Mouse (Mus musculus): ENCODE data around the gene Xxylt1. TPM values are rescaled to one million over a fixed set of nuclear protein-coding genes. Genes with fewer than 3 reads are reported as not detected.

Xxylt1 gene
- total and polyA plus RNA-seq, 3 experiments: 4.0 to 7.4 (median 5.6) TPM

DNA sequence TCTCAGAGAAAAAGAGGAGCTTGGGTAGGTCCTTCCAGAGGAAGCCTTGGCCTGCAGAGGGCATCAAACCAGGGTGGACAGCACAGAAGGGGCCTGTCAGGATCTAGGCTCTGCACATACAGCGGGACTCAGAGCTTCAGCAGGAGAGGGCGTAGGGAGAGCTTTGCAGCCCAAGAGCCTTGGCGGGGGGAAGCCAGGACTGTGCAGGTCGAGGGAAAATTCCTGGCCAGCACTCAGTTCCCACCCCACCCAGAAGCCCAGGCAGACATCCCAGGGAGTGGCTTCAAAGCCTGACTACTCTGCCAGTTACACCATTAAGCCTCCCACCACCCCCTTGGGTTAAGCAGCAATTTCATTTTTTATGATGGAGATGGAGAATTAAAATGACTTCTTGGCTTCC is 148.4 kb downstream of the Xxylt1 start:
- no peaks in the 10 kb centered on the region for H3K36me3 ChIP-seq (replicated peaks)
- ATAC-seq (ENCODE audit: extremely low read depth, insufficient number of reproducible peaks, low FRiP score, poor library complexity, severe bottlenecking) (no peak), DNase-seq (ENCODE audit: low spot score) (no peak)
- peaks cover 3% of the 10 kb centered on the region for H3K27me3 ChIP-seq (ENCODE audit: insufficient read depth, low read length)
- no peak overlapping the region for H3K4me3 ChIP-seq (ENCODE audit: low read depth, low read length)
- no peaks in the 10 kb centered on the region for H3K9me3 ChIP-seq (replicated peaks)
- no peaks in the 10 kb centered on the region; the same call in 1 of the 2 replicates for H3K4me1 ChIP-seq (ENCODE audit: insufficient read depth, low read depth, low read length)
- TF ChIP-seq POLR2AphosphoS5 (IDR thresholded peaks at IDR 0.05; ENCODE audit: insufficient replicate concordance, low read depth, low read length) (no peak), GATA1 (IDR thresholded peaks at IDR 0.05; ENCODE audit: borderline replicate concordance, low read length) (no peak), TAL1 (conservative IDR thresholded peaks at IDR 0.05; ENCODE audit: low read depth, low read length) (no peak), GATA2 (IDR thresholded peaks at IDR 0.05; ENCODE audit: borderline replicate concordance, low read depth, low read length) (no peak), CTCF (IDR thresholded peaks at IDR 0.05; ENCODE audit: low read depth, low read length) (no peak)

DNA sequence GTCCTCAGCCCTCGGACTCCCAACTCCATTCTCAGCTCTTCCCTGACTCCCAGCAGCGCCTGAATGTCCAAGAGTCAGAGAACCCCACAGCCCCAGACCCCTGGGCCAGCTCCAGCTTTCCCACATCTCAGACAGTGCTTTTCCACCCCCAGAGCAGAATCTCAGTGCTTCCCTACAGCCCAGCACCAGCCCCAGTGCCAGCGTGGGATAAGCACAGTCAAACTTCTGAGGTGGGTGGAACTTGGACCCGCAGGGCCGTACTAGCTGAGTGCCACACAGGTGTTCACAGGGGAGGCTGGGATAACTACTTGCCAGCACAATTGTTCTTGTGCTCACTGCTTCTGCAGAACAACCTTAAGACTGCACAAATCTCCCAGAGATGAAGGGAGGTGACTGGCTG is 149.0 kb downstream of the Xxylt1 start:
- no peak for TF ChIP-seq GATA2 (IDR thresholded peaks at IDR 0.05; ENCODE audit: borderline replicate concordance, low read depth, low read length)
- TF ChIP-seq TAL1 (conservative IDR thresholded peaks at IDR 0.05; ENCODE audit: low read depth, low read length): no peak
- no peak for TF ChIP-seq CTCF (IDR thresholded peaks at IDR 0.05; ENCODE audit: low read depth, low read length)
- TF ChIP-seq POLR2AphosphoS5 (IDR thresholded peaks at IDR 0.05; ENCODE audit: insufficient replicate concordance, low read depth, low read length): no peak
- TF ChIP-seq GATA1 (IDR thresholded peaks at IDR 0.05; ENCODE audit: borderline replicate concordance, low read length): no peak
- no peak for ATAC-seq (ENCODE audit: extremely low read depth, insufficient number of reproducible peaks, low FRiP score, poor library complexity, severe bottlenecking)
- Histone ChIP-seq H3K36me3 (replicated peaks) (no peaks in the 10 kb centered on the region), H3K4me1 (ENCODE audit: insufficient read depth, low read depth, low read length) (no peaks in the 10 kb centered on the region; the same call in 1 of the 2 replicates), H3K4me3 (ENCODE audit: low read depth, low read length) (no peak overlapping the region), H3K9me3 (replicated peaks) (no peaks in the 10 kb centered on the region), H3K27me3 (ENCODE audit: insufficient read depth, low read length) (peaks cover 3% of the 10 kb centered on the region)
- DNase-seq (ENCODE audit: low spot score): no peak

DNA sequence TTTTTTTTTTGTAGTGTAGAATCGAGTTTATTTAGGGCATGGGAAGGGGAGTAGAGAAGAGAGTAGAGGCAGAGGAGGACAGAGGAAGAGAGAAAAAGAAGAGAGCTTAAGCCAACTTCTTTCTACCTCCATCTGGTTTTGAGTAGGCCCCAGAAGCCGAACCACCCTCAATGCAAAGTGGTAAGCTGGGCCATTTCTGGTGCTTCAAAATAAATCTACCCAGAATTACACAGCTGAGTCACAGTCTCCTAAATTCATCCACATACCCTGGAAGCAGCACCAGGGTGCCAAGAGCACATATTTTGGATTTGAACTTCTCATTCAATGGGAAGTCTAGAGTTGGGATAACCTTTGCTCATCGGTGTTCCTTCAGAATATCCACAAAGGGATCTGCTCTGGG is 152.1 kb downstream of the Xxylt1 start:
- no peak for ATAC-seq (ENCODE audit: extremely low read depth, insufficient number of reproducible peaks, low FRiP score, poor library complexity, severe bottlenecking)
- H3K9me3 ChIP-seq (replicated peaks): no peaks in the 10 kb centered on the region

DNA sequence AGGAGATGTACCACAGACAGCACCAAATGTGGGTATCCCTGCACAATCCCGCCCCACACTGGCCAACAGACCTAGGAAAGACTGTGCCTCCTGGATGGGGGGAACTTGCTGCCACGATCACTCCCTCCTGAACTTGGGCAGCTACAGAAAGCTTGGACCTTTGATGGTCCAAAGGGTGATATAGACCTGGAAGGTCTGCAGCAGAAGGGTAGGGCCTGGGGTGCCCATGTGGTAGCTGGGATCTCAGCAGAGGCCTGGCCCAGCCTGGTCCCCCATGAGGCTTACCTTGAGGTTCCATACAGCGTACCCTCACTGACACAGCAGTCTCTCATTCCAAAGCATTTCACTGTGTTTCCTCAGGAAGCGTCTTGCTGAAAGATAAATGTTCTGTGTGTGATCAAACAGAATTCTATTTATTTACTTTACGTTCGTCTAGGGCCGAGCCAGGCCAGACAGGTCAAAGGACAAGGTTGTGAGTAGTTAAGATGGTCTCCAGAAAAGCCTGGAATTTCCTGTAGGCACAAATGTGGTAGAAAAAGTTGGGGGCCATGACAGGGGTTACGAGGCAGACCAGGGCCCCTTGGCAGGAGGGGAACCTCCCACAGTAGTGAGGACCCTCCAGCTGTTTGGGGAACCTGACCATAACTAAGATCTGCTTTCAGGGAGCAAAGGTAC is 153.0 kb downstream of the Xxylt1 start:
- ATAC-seq (ENCODE audit: extremely low read depth, insufficient number of reproducible peaks, low FRiP score, poor library complexity, severe bottlenecking) (no peak), DNase-seq (ENCODE audit: low spot score) (no peak)
- no peak for TF ChIP-seq GATA1 (IDR thresholded peaks at IDR 0.05; ENCODE audit: borderline replicate concordance, low read length)
- no peak for TF ChIP-seq GATA2 (IDR thresholded peaks at IDR 0.05; ENCODE audit: borderline replicate concordance, low read depth, low read length)
- no peak for TF ChIP-seq TAL1 (conservative IDR thresholded peaks at IDR 0.05; ENCODE audit: low read depth, low read length)
- TF ChIP-seq CTCF (IDR thresholded peaks at IDR 0.05; ENCODE audit: low read depth, low read length): no peak
- TF ChIP-seq POLR2AphosphoS5 (IDR thresholded peaks at IDR 0.05; ENCODE audit: insufficient replicate concordance, low read depth, low read length): no peak
- Histone ChIP-seq H3K27me3 (ENCODE audit: insufficient read depth, low read length) (peaks cover 8% of the 10 kb centered on the region), H3K36me3 (replicated peaks) (no peaks in the 10 kb centered on the region), H3K9me3 (replicated peaks) (no peaks in the 10 kb centered on the region), H3K4me3 (ENCODE audit: low read depth, low read length) (no peak overlapping the region), H3K4me1 (ENCODE audit: insufficient read depth, low read depth, low read length) (peaks cover 15% of the 10 kb centered on the region)

More for the DNA sequence above, 152.1 kb downstream of the Xxylt1 start:
- DNase-seq (ENCODE audit: low spot score): no peak
- no peak overlapping the region for H3K4me3 ChIP-seq (ENCODE audit: low read depth, low read length)
- H3K27me3 ChIP-seq (ENCODE audit: insufficient read depth, low read length): peaks cover 5% of the 10 kb centered on the region
- TF ChIP-seq CTCF (IDR thresholded peaks at IDR 0.05; ENCODE audit: low read depth, low read length) (no peak), GATA1 (IDR thresholded peaks at IDR 0.05; ENCODE audit: borderline replicate concordance, low read length) (no peak), POLR2AphosphoS5 (IDR thresholded peaks at IDR 0.05; ENCODE audit: insufficient replicate concordance, low read depth, low read length) (no peak), TAL1 (conservative IDR thresholded peaks at IDR 0.05; ENCODE audit: low read depth, low read length) (no peak), GATA2 (IDR thresholded peaks at IDR 0.05; ENCODE audit: borderline replicate concordance, low read depth, low read length) (no peak)
- H3K36me3 ChIP-seq (replicated peaks): no peaks in the 10 kb centered on the region
- H3K4me1 ChIP-seq (ENCODE audit: insufficient read depth, low read depth, low read length): peaks cover 11% of the 10 kb centered on the region

DNA sequence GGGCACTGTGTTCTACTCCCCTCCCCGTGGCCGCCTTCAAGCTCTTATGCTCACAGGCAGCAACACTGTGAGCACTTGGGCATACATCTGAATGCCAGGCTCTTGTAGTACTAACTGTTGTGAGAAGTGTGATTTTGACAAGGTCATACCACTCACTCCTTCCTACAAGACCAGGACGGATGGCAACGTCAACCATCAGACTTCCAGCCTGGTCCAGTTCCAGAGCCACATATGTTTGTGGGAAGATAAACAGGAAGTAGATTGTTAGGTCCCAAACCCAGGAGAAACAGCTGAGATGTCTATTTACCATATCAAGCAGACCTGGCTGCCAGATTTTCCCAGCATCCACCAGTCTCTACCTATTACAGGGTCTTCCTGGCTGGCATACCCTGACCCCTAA is 155.7 kb downstream of the Xxylt1 start:
- no peak for ATAC-seq (ENCODE audit: extremely low read depth, insufficient number of reproducible peaks, low FRiP score, poor library complexity, severe bottlenecking)
- TF ChIP-seq GATA2 (IDR thresholded peaks at IDR 0.05; ENCODE audit: borderline replicate concordance, low read depth, low read length): no peak
- TF ChIP-seq GATA1 (IDR thresholded peaks at IDR 0.05; ENCODE audit: borderline replicate concordance, low read length): no peak
- no peak for TF ChIP-seq POLR2AphosphoS5 (IDR thresholded peaks at IDR 0.05; ENCODE audit: insufficient replicate concordance, low read depth, low read length)
- TF ChIP-seq TAL1 (conservative IDR thresholded peaks at IDR 0.05; ENCODE audit: low read depth, low read length): no peak
- TF ChIP-seq CTCF (IDR thresholded peaks at IDR 0.05; ENCODE audit: low read depth, low read length): no peak
- no peak for DNase-seq (ENCODE audit: low spot score)
- Histone ChIP-seq H3K36me3 (replicated peaks) (no peaks in the 10 kb centered on the region), H3K4me1 (ENCODE audit: insufficient read depth, low read depth, low read length) (peaks cover 15% of the 10 kb centered on the region), H3K9me3 (replicated peaks) (peaks cover under 1% of the 10 kb centered on the region), H3K4me3 (ENCODE audit: low read depth, low read length) (peak overlapping the region; percentile 44; the same call in 1 of the 2 replicates), H3K27me3 (ENCODE audit: insufficient read depth, low read length) (peaks cover 8% of the 10 kb centered on the region)

DNA sequence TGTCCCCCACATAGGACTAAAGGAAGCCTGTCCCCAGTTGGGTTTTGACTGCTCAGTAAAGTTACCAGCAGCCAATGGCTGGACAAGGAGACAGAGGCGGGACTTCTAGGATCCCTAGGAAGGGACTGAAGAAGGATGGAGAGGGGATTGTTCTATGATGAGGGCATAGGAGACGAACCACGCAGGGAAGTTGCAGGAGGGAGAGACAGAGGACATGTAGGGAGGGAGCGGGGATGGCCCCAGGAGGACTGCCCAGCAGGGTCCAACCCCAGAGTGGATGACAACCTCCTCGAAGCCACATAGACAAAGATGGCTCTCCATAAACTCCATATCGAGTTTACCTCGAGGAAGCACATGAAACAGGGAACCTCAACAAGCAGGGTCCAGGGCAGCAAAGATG is 157.3 kb downstream of the Xxylt1 start:
- H3K4me3 ChIP-seq (ENCODE audit: low read depth, low read length): no peak overlapping the region
- DNase-seq (ENCODE audit: low spot score) (no peak), ATAC-seq (ENCODE audit: extremely low read depth, insufficient number of reproducible peaks, low FRiP score, poor library complexity, severe bottlenecking) (no peak)
- TF ChIP-seq GATA2 (IDR thresholded peaks at IDR 0.05; ENCODE audit: borderline replicate concordance, low read depth, low read length) (no peak), GATA1 (IDR thresholded peaks at IDR 0.05; ENCODE audit: borderline replicate concordance, low read length) (no peak)
- H3K4me1 ChIP-seq (ENCODE audit: insufficient read depth, low read depth, low read length): peaks cover 15% of the 10 kb centered on the region
- peaks cover 16% of the 10 kb centered on the region for H3K9me3 ChIP-seq (replicated peaks)
- H3K36me3 ChIP-seq (replicated peaks): no peaks in the 10 kb centered on the region
- H3K27me3 ChIP-seq (ENCODE audit: insufficient read depth, low read length): peaks cover 8% of the 10 kb centered on the region; the same call in 1 of the 2 replicates

All from G1E (cell line).